Mouse (Mus musculus): ENCODE data around the gene Tekt1. TPM values are rescaled to one million over a fixed set of nuclear protein-coding genes. Genes with fewer than 3 reads are reported as not detected.

Tekt1 gene
- total and polyA plus RNA-seq, 3 experiments, result not detected

DNA sequence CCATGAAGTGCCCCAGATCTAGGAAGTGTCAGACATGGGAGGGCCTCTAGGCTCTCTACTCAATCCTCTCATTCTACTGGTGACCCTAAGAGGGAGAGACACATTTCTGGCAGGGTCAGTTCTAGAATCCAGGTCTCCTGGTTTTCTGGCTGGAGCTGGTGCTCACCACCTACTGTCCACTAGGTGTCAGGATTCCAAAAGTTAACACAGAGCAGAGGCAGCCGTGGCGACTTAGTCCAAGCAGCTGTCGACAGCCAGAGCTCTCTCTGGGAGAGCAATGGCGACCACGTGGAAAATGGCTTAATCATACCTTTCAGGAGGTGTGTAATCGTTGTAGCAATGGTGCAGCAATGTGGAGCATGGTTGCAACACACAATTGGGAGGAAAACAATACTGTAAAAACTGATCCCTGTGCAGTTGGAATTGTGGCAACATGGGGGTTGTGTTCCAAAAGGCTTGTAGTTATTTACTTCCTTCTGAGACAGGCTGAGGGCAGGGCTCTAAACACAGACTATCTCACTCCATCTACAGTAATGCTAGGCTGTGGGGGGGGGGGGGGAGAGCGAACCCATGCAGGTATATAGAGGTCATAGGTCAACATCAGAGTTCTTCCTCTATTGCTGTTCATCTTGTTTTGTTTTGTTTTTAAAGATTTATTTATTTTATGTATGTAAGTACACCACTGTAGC, 19.5 kb downstream of the Tekt1 start:
- peak; percentile 54; the same call in 1 of the 2 replicates for ATAC-seq (ENCODE audit: extremely low read depth, insufficient number of reproducible peaks, low FRiP score, poor library complexity, severe bottlenecking)
- TF ChIP-seq TAL1 (conservative IDR thresholded peaks at IDR 0.05; ENCODE audit: low read depth, low read length) (no peak), CTCF (IDR thresholded peaks at IDR 0.05; ENCODE audit: low read depth, low read length) (peak; percentile 59)

GRCm38 (mm10) chr11:72339716-72340115, 22.5 kb downstream of the Tekt1 start:
- no peak for TF ChIP-seq CTCF (IDR thresholded peaks at IDR 0.05; ENCODE audit: low read depth, low read length)
- no peak for TF ChIP-seq POLR2AphosphoS5 (IDR thresholded peaks at IDR 0.05; ENCODE audit: insufficient replicate concordance, low read depth, low read length)
- no peak for TF ChIP-seq GATA2 (IDR thresholded peaks at IDR 0.05; ENCODE audit: borderline replicate concordance, low read depth, low read length)
- no peak for TF ChIP-seq TAL1 (conservative IDR thresholded peaks at IDR 0.05; ENCODE audit: low read depth, low read length)
- TF ChIP-seq GATA1 (IDR thresholded peaks at IDR 0.05; ENCODE audit: borderline replicate concordance, low read length), result no peak
- Histone ChIP-seq H3K4me1 (ENCODE audit: insufficient read depth, low read depth, low read length) (no peaks in the 10 kb centered on the region), H3K9me3 (replicated peaks) (no peaks in the 10 kb centered on the region), H3K36me3 (replicated peaks) (no peaks in the 10 kb centered on the region), H3K4me3 (ENCODE audit: low read depth, low read length) (no peak overlapping the region), H3K27me3 (ENCODE audit: insufficient read depth, low read length) (peaks cover 22% of the 10 kb centered on the region)
- no peak for DNase-seq (ENCODE audit: low spot score)
- ATAC-seq (ENCODE audit: extremely low read depth, insufficient number of reproducible peaks, low FRiP score, poor library complexity, severe bottlenecking), result no peak

More for the DNA sequence above, 19.5 kb downstream of the Tekt1 start:
- Histone ChIP-seq H3K4me3 (ENCODE audit: low read depth, low read length) (no peak overlapping the region), H3K36me3 (replicated peaks) (no peaks in the 10 kb centered on the region), H3K9me3 (replicated peaks) (no peaks in the 10 kb centered on the region), H3K4me1 (ENCODE audit: insufficient read depth, low read depth, low read length) (no peaks in the 10 kb centered on the region), H3K27me3 (ENCODE audit: insufficient read depth, low read length) (peaks cover 25% of the 10 kb centered on the region)
- DNase-seq (ENCODE audit: low spot score), result peak; percentile 62

- no peak for DNase-seq (ENCODE audit: low spot score)
- H3K4me3 ChIP-seq (ENCODE audit: low read depth, low read length), result no peak overlapping the region
- no peaks in the 10 kb centered on the region for H3K4me1 ChIP-seq (ENCODE audit: insufficient read depth, low read depth, low read length)
- ATAC-seq (ENCODE audit: extremely low read depth, insufficient number of reproducible peaks, low FRiP score, poor library complexity, severe bottlenecking), result no peak
- H3K27me3 ChIP-seq (ENCODE audit: insufficient read depth, low read length), result peaks cover 23% of the 10 kb centered on the region
- no peaks in the 10 kb centered on the region for H3K9me3 ChIP-seq (replicated peaks)
- H3K36me3 ChIP-seq (replicated peaks), result no peaks in the 10 kb centered on the region
- TF ChIP-seq CTCF (IDR thresholded peaks at IDR 0.05; ENCODE audit: low read depth, low read length) (no peak), POLR2AphosphoS5 (IDR thresholded peaks at IDR 0.05; ENCODE audit: insufficient replicate concordance, low read depth, low read length) (no peak), GATA1 (IDR thresholded peaks at IDR 0.05; ENCODE audit: borderline replicate concordance, low read length) (no peak), GATA2 (IDR thresholded peaks at IDR 0.05; ENCODE audit: borderline replicate concordance, low read depth, low read length) (no peak), TAL1 (conservative IDR thresholded peaks at IDR 0.05; ENCODE audit: low read depth, low read length) (no peak)
Measured at GRCm38 (mm10) chr11:72338437-72338871, 23.8 kb downstream of the Tekt1 start.

GRCm38 (mm10) chr11:72336726-72337125, 25.5 kb downstream of the Tekt1 start:
- no peak for TF ChIP-seq GATA1 (IDR thresholded peaks at IDR 0.05; ENCODE audit: borderline replicate concordance, low read length)
- TF ChIP-seq TAL1 (conservative IDR thresholded peaks at IDR 0.05; ENCODE audit: low read depth, low read length), result no peak
- TF ChIP-seq GATA2 (IDR thresholded peaks at IDR 0.05; ENCODE audit: borderline replicate concordance, low read depth, low read length), result no peak
- TF ChIP-seq POLR2AphosphoS5 (IDR thresholded peaks at IDR 0.05; ENCODE audit: insufficient replicate concordance, low read depth, low read length), result no peak
- no peak for TF ChIP-seq CTCF (IDR thresholded peaks at IDR 0.05; ENCODE audit: low read depth, low read length)
- Histone ChIP-seq H3K9me3 (replicated peaks) (no peaks in the 10 kb centered on the region), H3K4me3 (ENCODE audit: low read depth, low read length) (no peak overlapping the region), H3K27me3 (ENCODE audit: insufficient read depth, low read length) (peaks cover 21% of the 10 kb centered on the region), H3K36me3 (replicated peaks) (no peaks in the 10 kb centered on the region), H3K4me1 (ENCODE audit: insufficient read depth, low read depth, low read length) (no peaks in the 10 kb centered on the region)
- DNase-seq (ENCODE audit: low spot score) (no peak), ATAC-seq (ENCODE audit: extremely low read depth, insufficient number of reproducible peaks, low FRiP score, poor library complexity, severe bottlenecking) (no peak)

DNA sequence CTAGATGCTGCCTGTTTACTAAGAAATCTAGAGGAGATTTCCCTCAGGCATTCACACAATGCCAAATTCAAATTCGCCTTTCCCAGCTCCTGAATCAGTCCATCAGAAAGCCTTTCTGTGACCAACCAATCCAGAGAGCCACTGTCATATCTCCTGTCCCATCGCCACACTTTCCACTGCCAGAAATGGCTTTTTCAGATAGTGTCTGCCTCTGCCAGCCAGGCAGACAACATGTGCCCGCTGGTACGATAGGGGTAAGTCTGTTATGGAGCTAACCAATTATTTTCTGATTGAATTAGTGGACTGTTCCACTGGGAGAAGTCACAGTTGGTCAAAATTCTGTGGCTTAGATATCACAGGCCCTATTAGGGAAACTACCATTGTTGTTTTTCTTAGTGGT, 27.6 kb downstream of the Tekt1 start:
- no peak for ATAC-seq (ENCODE audit: extremely low read depth, insufficient number of reproducible peaks, low FRiP score, poor library complexity, severe bottlenecking)

DNA sequence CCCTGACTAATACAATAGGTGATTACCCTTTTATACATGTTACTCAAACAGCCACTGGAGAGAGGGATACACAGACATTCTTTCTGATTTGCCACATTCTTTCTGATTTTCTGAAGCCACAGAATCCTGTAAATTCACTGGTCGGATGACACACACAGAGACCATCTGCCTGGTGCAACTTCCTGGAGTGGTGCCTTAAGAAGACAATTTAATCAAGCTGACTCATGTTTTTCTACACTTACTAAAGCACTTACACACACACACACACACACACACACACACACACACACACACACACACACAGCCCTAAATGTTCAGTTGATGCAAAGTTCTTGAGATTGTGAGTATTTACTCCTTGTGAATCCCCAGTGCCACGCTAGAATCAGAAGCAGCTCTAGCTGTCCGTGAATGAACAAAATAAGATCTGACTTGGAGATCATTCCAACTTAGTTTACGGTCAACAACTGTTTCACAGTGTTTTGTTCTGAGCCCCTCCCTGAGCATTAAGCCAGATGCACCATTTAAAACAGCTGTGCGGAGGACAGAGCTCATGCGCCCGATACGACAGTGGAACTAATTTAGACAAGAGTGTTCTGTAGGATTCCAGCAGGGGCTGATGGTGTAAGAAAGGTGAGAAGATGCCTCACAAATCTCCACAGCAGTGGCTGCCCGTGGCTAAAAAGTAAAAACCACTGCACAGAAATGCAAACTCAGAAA, 29.1 kb downstream of the Tekt1 start:
- TF ChIP-seq CTCF (IDR thresholded peaks at IDR 0.05; ENCODE audit: low read depth, low read length) (no peak), POLR2AphosphoS5 (IDR thresholded peaks at IDR 0.05; ENCODE audit: insufficient replicate concordance, low read depth, low read length) (no peak), GATA2 (IDR thresholded peaks at IDR 0.05; ENCODE audit: borderline replicate concordance, low read depth, low read length) (no peak), TAL1 (conservative IDR thresholded peaks at IDR 0.05; ENCODE audit: low read depth, low read length) (no peak), GATA1 (IDR thresholded peaks at IDR 0.05; ENCODE audit: borderline replicate concordance, low read length) (no peak)
- H3K4me1 ChIP-seq (ENCODE audit: insufficient read depth, low read depth, low read length), result no peaks in the 10 kb centered on the region
- DNase-seq (ENCODE audit: low spot score), result no peak

More for the DNA sequence above, 27.6 kb downstream of the Tekt1 start:
- H3K9me3 ChIP-seq (replicated peaks), result no peaks in the 10 kb centered on the region
- H3K27me3 ChIP-seq (ENCODE audit: insufficient read depth, low read length), result peaks cover 19% of the 10 kb centered on the region
- no peak for DNase-seq (ENCODE audit: low spot score)
- no peaks in the 10 kb centered on the region for H3K4me1 ChIP-seq (ENCODE audit: insufficient read depth, low read depth, low read length)
- TF ChIP-seq POLR2AphosphoS5 (IDR thresholded peaks at IDR 0.05; ENCODE audit: insufficient replicate concordance, low read depth, low read length) (no peak), GATA2 (IDR thresholded peaks at IDR 0.05; ENCODE audit: borderline replicate concordance, low read depth, low read length) (no peak), CTCF (IDR thresholded peaks at IDR 0.05; ENCODE audit: low read depth, low read length) (no peak), GATA1 (IDR thresholded peaks at IDR 0.05; ENCODE audit: borderline replicate concordance, low read length) (no peak), TAL1 (conservative IDR thresholded peaks at IDR 0.05; ENCODE audit: low read depth, low read length) (no peak)
- H3K4me3 ChIP-seq (ENCODE audit: low read depth, low read length), result no peak overlapping the region
- no peaks in the 10 kb centered on the region for H3K36me3 ChIP-seq (replicated peaks)

More for the DNA sequence above, 29.1 kb downstream of the Tekt1 start:
- H3K27me3 ChIP-seq (ENCODE audit: insufficient read depth, low read length), result peaks cover 13% of the 10 kb centered on the region
- no peaks in the 10 kb centered on the region for H3K36me3 ChIP-seq (replicated peaks)
- H3K9me3 ChIP-seq (replicated peaks), result no peaks in the 10 kb centered on the region
- no peak overlapping the region for H3K4me3 ChIP-seq (ENCODE audit: low read depth, low read length)
- ATAC-seq (ENCODE audit: extremely low read depth, insufficient number of reproducible peaks, low FRiP score, poor library complexity, severe bottlenecking), result no peak

Data from G1E (cell line).